Mouse (Mus musculus) liver, embryonic 14.5 days (tissue): ENCODE data around the gene Sash1.

ENCODE experiments used
- CTCF ChIP-seq: IDR thresholded peaks from 2 replicates; pipeline ENCODE4 v1.5.1; 2016; ENCODE audit warnings: antibody characterized with exemption, low read depth, control low read depth
- EP300 ChIP-seq: IDR thresholded peaks from 2 replicates; pipeline ENCODE4 v1.6.1; 2016; ENCODE audit warnings: antibody characterized with exemption, low read depth

GRCm38 (mm10) chr10:8781876-8782372, 103.9 kb downstream of the Sash1 start:
- TF ChIP-seq CTCF (no peak), EP300 (no peak)
